7 mouse cellular contexts compared by ENCODE assay signal in the genomic region with DNA sequence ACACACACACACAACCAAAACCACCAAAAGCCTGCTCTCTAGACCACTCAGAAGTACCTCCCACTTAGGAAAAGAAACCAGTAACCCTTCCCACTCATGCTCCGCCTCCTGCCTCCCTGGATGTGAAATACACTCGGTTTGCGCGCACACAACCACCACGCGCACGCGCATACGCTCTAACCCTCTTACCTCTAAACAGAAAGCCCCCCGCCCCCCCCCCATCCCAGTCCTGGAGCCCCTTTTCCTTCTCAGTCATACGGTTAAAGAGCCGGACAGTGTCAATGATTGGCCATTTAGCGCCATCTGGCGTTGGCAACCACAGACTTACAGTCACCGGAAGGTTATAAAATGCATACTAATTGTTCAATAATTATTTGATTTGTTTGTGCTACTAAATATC. TPM values are rescaled to one million over a fixed set of nuclear protein-coding genes. Genes with fewer than 3 reads are reported as not detected.
DNase-seq lines count a peak whose midpoint lies in the region; ATAC-seq and TF ChIP-seq lines count a peak whose summit lies in the region.

No protein-coding gene starts in this region.

- peak; percentile 72 for TF ChIP-seq CTCF in kidney, postnatal 0 days (IDR thresholded peaks at IDR 0.05; ENCODE audit: low read depth)

- H3K36me3 ChIP-seq in kidney, postnatal 0 days (ENCODE audit: insufficient read depth, low read length) = no peaks in the 10 kb centered on the region
- no peaks in the 10 kb centered on the region for H3K36me3 ChIP-seq in stomach, embryonic 15.5 days

- peak; percentile 30; the same call in 1 of the 2 replicates for ATAC-seq in kidney, postnatal 0 days (replicated peaks; ENCODE audit: low FRiP score, low read depth)
- no peak for ATAC-seq in stomach, embryonic 15.5 days (ENCODE audit: insufficient read depth, low FRiP score, low read depth)

- peak overlapping the region; percentile 86 for H3K4me2 ChIP-seq in kidney, postnatal 0 days (ENCODE audit: low read length)
- H3K4me2 ChIP-seq in stomach, embryonic 15.5 days = peak overlapping the region; percentile 79

- no peak overlapping the region for H3K27ac ChIP-seq in kidney, postnatal 0 days
- H3K27ac ChIP-seq in stomach, embryonic 15.5 days = peak overlapping the region; percentile 92; the same call in 1 of the 2 replicates

- 1% methylated on average over 15 of the region's 15 CpGs for WGBS in kidney, postnatal 0 days
- WGBS in stomach, embryonic 15.5 days = under 1% methylated on average over 15 of the region's 15 CpGs

- intact Hi-C loops in gastrocnemius, postnatal 14 days (cut with DNase I; ENCODE audit: low total_unique reads) = no loop called here

- H3K27me3 ChIP-seq in kidney, postnatal 0 days (ENCODE audit: insufficient read depth, low read length) = no peaks in the 10 kb centered on the region
- peaks cover 5% of the 10 kb centered on the region; the same call in 1 of the 2 replicates for H3K27me3 ChIP-seq in stomach, embryonic 15.5 days (replicated peaks)

- no peak overlapping the region for H3K9ac ChIP-seq in kidney, postnatal 0 days (ENCODE audit: low read depth, low read length)
- no peak overlapping the region for H3K9ac ChIP-seq in stomach, embryonic 15.5 days

- no peaks in the 10 kb centered on the region for H3K9me3 ChIP-seq in kidney, postnatal 0 days (replicated peaks; ENCODE audit: low read length)
- H3K9me3 ChIP-seq in stomach, embryonic 15.5 days = no peaks in the 10 kb centered on the region

- peak overlapping the region; percentile 49; the same call in 1 of the 2 replicates for H3K4me3 ChIP-seq in kidney, postnatal 0 days (replicated peaks; ENCODE audit: low read depth, low read length)
- peak overlapping the region; percentile 58 for H3K4me3 ChIP-seq in stomach, embryonic 15.5 days (replicated peaks)

- peaks cover 12% of the 10 kb centered on the region for H3K4me1 ChIP-seq in kidney, postnatal 0 days (replicated peaks; ENCODE audit: insufficient read depth, low read length)
- H3K4me1 ChIP-seq in stomach, embryonic 15.5 days = peaks cover 38% of the 10 kb centered on the region

- DNase-seq in 3134 (ENCODE audit: extremely low read depth, insufficient read length, low spot score) (peak; percentile 64), 3T3-L1 (ENCODE audit: low read depth, low spot score) (peak; percentile 92)
- DNase-seq in c-Kit-positive CD71-negative TER-119-negative erythroid progenitor cells, embryonic 14.5 days (ENCODE audit: low read depth) = peak; percentile 60
- DNase-seq in gastrocnemius, postnatal 14 days = peak; percentile 50
- peak; percentile 85 for DNase-seq in kidney, postnatal 0 days (ENCODE audit: low spot score)
- DNase-seq in lung, postnatal 36 days = peak; percentile 85

RNA-seq across cellular contexts. Expression of a gene that starts 5.2 kb away (rescaled TPM):
- 10 to 100 TPM; 23.8 to 43.2 TPM for total RNA-seq in gastrocnemius, postnatal 14 days (2021)
- 35.0 and 40.6 TPM in 2 replicates for polyA plus RNA-seq in kidney, postnatal 0 days (2015; fragmentation: Nextera tagmentation; extraction: Ambion mirVana)
- polyA plus RNA-seq in stomach, embryonic 15.5 days (2015; fragmentation: Nextera tagmentation; extraction: Ambion mirVana) = 58.4 and 68.3 TPM in 2 replicates

RNA-seq across cellular contexts. Expression of a gene that starts 12.3 kb away (rescaled TPM):
- total RNA-seq in gastrocnemius, postnatal 14 days (2021) = under 1 TPM; 0.16 to 0.69 TPM
- polyA plus RNA-seq in kidney, postnatal 0 days (2015; fragmentation: Nextera tagmentation; extraction: Ambion mirVana) = 1.4 and 2.1 TPM in 2 replicates
- 5.9 and 6.4 TPM in 2 replicates for polyA plus RNA-seq in stomach, embryonic 15.5 days (2015; fragmentation: Nextera tagmentation; extraction: Ambion mirVana)

RNA-seq across cellular contexts. Expression of a gene that starts 15.3 kb away (rescaled TPM):
- 10 to 100 TPM; 43.8 to 47.3 TPM for total RNA-seq in gastrocnemius, postnatal 14 days (2021)
- polyA plus RNA-seq in kidney, postnatal 0 days (2015; fragmentation: Nextera tagmentation; extraction: Ambion mirVana) = 129 and 132 TPM in 2 replicates
- 101 TPM in 2 replicates for polyA plus RNA-seq in stomach, embryonic 15.5 days (2015; fragmentation: Nextera tagmentation; extraction: Ambion mirVana)

RNA-seq across cellular contexts. Expression of a gene that starts 22.7 kb away (rescaled TPM):
- total RNA-seq in gastrocnemius, postnatal 14 days (2021) = 1 to 10 TPM in 1 of 2 experiments, under 1 TPM in 1; 0.55 to 1.1 TPM
- 2.8 and 3.2 TPM in 2 replicates for polyA plus RNA-seq in kidney, postnatal 0 days (2015; fragmentation: Nextera tagmentation; extraction: Ambion mirVana)
- 2.3 and 3.6 TPM in 2 replicates for polyA plus RNA-seq in stomach, embryonic 15.5 days (2015; fragmentation: Nextera tagmentation; extraction: Ambion mirVana)

RNA-seq across cellular contexts. Expression of a gene that starts 25.3 kb away (rescaled TPM):
- total RNA-seq in gastrocnemius, postnatal 14 days (2021) = under 1 TPM; 0.14 to 0.40 TPM
- 4.2 and 4.7 TPM in 2 replicates for polyA plus RNA-seq in kidney, postnatal 0 days (2015; fragmentation: Nextera tagmentation; extraction: Ambion mirVana)
- polyA plus RNA-seq in stomach, embryonic 15.5 days (2015; fragmentation: Nextera tagmentation; extraction: Ambion mirVana) = 15.1 and 16.6 TPM in 2 replicates
